Mouse (Mus musculus) 3134 (cell line): ENCODE measurements around the gene Rpgrip1l.
A peak's percentile ranks its signal among the peaks of the same experiment; 100 is the strongest.

Experiments
- DNase-seq: peaks from one replicate; pipeline ENCODE4 v3.0.0-alpha.2; 2011; ENCODE audit warnings: low spot score; ENCODE audit not compliant: insufficient read length; ENCODE audit errors: extremely low read depth

The Rpgrip1l gene

DNA sequence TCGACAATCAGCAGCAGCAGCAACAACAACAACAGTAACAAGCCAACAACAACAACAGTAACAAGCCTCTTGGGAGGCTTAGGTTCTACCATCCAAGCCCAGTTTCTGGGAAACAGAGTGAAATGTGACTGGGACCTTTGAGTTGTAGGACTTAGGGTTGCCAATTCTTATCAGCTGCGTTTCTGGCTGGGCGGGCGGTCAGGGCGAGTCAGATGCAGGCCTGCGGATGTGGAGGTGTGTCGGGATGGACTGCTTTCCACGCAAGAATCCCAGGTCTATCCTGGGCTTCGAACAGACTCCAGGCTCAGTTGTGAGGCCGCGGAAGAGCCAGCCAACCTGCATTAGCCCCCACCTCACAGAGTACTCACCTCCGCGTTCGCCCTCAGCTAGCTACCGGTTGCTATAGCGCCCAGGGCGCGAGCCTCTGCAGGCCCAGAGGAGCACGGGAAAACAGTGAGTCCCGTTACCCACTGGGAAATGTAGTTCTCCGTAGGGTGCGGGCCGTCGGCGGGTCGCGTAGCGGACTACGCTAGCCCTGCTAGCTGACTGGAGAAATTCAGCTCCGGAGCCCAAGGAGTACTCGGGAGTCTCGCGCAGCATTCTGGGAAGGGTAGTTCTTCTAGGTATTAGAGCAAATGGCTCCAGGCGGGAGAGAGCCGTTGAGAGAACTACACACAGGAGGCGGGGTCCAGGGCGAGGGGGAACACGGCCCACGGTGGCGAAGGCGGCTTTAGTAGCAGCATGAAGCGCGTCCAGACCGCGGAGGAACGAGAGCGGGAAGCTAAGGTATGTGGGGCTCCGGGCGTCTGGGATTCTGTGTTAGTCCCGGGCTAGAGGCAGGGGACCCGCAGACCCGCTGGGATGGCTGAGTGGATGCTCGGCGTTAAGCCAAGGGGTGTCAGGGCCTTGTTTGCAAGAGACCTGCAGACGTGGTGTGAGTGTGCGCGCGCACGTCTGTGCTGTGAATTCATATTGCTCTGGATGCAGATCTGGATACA lies at the start of gene Rpgrip1l, which contains the start of gene Fto:
Gene Rpgrip1l (minus strand): TSS at position 428 of the 998 bp plus-strand sequence.
Gene Fto (plus strand): TSS at position 691 of the 998 bp plus-strand sequence.
- DNase-seq, result peak; percentile 99

DNA sequence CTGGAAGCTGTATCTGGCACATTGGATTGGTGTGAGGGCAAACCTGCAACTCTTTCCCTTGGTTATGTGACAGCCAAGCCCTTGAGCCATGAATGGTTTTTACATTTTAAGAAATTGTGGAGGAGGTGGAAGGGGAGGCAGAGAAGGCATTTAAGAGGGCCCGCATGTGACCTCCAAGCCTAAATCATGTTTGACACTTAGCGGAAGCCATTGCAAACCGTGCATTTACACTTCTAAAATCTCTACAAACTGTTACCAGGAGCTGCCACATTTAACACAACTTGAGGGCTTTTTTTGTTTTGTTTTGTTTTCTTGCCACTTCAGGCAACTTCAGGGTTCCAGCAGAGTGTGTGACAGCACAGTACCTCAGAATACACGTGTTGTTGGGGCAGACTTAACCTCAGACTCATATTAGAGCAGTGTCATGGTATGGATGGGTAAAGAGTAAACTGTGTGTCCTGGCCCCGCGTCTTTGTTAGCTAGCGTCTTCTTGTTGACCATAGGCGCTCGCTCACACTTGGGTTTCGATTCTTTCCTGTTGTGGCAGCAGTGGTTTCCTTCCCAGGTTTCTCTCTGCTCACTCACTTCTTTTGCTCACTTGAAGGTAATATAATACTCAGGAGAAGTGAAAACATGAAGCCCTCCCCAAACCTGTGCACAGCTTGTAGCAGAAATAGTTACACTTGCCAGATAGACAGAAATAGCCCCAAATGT lies 47.7 kb upstream of the Rpgrip1l start:
- no peak for DNase-seq

DNA sequence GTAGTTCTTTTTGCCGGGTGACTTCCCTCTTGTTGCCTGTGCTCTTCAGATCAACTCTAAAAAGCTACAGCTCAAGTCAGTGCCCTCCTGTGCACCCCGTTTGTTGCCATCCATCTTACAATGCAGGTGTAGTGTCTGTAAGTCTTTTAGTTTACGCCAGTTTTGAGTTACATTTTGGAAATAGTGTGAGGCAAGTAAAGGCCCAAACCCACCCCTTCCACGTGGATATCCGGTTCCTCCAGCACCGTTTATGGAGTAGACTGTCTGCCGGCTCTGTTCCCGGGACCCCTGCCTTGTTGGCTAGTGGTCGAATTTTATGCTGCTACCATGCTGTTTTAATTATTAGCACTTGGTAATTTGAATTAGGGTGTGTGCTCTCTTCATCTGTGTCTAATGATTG lies 46.4 kb upstream of the Rpgrip1l start:
- no peak for DNase-seq

DNA sequence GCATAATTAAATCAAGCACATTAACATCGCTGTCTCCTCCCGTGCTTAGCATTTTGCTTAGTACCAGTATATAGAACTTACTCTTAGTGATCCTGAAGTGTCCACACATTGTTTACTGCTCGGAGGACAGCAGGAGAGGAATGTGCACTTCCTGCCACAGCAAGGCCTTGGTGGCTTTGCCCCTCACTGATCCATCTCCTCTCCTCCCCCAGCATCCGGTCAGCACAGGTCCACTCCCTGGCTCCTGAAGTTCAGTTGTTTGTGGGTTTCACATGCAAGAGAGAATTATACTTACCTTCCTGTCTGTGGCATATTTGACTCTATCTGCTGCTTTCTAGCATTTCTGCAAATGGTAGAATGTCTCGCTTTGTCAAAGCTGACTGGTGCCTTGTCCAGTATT lies 45.0 kb upstream of the Rpgrip1l start:
- DNase-seq, result no peak

DNA sequence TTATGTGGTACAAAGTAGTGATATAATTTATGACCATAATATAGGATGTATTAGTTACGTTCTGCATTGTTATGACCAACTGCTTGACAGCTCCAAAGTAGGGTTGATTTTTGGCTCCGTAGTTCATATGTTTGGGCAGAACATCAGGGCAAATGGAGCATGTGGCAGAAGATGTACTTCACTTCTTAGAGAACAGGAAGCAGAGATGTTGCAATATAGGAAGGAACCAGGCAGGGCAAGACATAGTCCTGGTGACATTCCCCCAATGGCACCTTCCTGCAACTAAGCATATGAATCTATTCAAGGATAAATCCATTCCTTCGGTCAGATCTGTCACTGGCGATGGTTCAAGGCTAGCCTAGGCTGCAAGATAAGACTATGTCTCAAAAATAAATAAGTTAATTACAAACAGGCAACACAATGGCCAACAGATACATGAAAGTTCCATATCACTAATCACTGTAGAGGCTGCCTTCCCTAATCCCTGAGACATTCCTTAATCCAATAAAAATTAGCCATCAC lies 44.5 kb upstream of the Rpgrip1l start:
- DNase-seq, result no peak

DNA sequence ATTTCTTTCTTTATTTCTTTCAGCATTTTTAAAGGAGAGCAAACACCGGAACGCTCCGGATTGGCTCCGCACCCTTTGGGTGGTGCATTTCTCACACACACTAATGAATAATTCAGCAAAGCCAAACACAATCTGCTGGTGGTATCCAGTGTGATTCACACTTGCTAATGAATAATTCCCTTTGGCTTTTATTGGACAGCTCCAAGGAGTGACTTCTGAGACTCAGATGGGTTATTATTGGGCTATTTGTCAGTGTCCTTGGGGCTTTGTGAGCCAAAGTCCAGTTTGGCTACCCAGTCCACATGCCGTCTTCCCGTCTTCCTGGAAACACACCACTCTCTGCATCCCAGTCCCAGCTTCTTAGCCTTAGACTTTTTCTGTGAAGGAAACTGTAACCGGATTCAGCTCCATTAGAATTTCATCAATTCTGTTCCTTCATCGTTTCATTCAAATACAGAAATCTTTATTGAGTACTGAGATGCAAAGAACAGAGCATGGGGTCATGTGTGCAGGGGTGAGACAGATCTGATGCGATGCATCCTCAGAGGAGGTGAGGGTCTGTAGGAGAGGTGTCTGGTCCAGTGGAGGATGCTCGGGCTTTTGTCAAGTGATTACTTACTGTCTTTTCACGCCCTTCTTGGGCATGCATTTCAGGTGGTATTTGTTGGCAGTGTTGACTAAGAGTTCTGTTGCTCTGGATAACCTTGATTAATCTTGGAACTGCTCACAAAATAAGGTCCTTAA lies 43.1 kb upstream of the Rpgrip1l start:
- no peak for DNase-seq

DNA sequence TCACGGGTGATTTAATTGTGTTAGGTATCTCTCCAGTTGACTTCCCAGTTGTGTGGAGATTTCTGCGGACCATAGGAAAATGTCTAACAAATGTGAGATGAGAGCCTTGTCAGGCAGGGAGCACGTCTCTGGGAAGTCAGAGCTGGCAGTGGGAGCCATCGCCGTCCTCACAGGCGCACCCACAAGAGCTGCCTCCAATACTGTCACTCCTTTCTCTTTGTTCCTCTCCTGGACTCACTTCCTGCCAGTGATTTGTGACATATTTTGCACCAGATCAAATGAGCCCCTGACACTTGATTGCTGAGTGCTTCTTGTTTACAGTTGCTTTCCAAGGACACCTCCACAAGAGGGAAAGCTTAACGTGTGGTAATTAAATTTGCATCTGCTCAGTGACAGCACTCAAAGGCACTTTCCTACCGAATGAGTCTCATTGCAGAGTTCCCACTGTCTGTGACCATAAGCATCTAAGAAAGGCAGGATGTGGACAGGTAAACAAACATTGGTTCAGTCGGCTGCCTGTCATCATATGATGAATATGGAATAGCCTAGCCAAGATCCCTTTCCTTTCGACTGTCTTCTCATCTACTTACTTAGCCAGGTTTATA lies 42.3 kb upstream of the Rpgrip1l start:
- DNase-seq, result no peak

DNA sequence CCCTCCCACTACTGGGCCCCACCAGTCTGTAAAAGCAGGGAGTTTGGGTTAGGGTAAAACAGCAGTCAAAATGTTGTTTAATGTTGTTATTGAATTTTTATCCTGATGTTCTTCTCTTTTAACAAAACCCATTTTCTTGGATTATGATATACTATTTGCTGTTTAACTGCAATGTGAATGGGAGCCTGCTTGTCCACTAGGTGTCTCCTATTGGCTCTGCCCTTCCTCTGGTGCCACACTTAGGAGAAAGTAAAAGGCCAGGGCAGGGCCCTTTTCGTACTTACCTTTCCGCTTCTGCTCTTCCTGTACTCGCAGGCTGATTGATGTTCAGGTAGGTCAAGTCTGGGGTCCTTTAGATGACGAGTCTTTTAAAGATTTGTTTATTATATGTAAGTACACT lies 40.8 kb upstream of the Rpgrip1l start:
- DNase-seq, result no peak

DNA sequence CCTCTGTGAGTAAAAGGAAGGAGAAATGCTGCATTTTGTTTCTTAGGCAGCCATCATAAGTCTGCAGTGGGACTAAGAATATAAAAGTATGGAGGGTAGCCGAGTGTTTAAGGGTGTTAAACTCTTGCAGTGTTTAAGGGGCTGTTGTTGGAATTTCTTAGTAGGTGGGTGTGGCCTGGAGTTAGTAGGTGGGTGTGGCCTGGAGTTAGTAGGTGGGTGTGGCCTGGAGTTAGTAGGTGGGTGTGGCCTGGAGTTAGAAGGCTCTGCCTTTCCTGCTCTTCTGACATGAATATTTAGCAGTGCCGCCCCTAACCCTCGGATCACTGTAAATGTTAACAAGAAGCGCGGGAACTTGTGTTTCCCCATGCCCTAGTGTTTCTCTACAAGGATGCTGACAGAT lies 40.0 kb upstream of the Rpgrip1l start:
- no peak for DNase-seq

DNA sequence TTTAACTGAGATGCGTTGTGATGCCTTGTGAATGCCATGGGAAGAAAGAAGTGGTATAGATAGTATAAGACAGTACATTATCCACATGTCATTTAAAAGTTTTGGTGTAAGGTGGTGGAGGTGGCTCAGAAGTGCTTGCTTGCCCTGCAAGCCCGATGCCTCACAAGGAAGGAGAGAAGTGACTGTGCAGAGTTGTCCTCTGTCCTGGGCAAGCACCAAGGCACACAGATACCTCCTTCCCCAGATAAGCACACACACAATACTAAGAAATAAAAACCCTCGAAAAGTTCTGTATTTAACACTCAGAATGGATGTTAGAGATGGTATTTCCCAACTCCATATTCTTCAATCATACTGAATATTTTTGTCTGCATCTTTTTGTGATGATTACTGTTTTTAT lies 39.5 kb upstream of the Rpgrip1l start:
- no peak for DNase-seq

DNA sequence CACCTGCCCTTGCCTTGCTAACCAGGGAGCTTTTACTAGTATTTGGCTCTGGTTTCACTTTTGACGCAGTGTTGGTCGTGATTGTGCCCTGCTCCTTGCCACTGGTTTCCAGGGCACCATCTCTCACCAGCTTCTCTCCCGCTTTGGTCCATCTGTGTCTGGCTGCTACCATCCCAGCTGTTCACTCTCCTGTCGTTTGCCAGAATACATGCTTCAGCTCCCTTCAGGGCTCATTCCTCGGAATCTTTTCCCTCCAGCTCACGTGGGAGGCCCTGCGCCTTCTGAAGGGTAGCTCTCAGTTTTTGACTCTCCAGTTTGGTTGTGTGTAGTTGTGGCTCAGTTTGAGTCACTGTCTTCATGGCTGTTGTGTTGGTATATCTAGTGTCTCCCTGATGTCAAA lies 37.6 kb upstream of the Rpgrip1l start:
- DNase-seq, result no peak

DNA sequence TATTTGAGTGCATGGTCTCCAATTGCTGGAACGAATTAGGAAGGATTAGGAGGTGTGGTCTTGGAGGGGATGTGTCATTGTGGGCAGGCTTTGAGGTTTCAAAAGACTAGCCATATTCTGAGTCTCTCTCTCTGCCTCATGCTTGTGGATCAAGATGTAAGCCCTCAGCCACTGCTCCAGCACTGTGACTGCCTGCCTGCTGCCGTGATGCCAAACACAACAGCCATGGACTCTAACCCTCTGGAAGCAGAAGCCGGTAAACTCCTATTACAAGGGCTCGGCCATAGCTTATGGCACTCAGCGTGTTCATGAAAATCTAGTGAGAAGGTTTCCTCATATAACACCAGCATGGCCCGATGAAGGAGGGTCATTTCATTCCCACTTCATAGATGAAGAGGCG lies 36.8 kb upstream of the Rpgrip1l start:
- no peak for DNase-seq

DNA sequence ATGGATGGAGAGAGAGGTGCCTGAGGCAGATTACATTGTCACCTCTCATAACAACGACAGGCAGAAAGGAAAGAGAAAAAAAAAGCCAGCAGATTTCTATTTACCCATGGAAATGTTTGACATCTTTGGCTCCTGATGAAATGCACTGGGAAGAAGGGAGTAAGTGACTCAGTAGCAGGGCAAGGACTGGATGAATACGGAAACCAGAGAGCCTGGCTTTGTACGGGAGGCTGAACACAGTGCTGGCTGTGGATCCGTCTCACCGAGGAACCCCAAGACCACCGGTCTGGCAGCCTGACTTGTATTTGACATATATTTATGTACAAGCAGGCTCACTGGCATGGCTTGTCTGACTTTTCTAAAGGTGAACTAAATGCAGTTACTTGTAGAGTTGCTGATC lies 34.5 kb upstream of the Rpgrip1l start:
- no peak for DNase-seq

DNA sequence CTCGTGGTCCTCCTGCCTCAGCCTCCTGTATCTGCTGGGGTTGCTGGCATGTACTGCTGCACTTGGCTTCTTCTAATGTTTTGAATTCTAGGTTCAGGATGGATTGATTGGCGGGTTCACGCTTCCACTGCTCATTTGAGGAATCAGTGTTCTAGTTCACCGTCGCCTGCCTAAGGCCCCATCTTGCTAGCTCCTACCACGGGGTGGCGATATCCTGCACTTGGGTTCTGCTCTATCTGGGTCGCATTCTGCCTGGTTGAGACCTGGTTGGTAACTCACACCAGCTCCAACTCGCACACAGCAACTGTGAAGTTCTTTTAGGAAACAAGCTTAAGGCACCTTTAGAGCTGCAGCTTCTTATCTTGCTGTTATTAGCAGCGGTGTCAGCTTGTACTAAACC lies 34.1 kb upstream of the Rpgrip1l start:
- DNase-seq, result no peak

DNA sequence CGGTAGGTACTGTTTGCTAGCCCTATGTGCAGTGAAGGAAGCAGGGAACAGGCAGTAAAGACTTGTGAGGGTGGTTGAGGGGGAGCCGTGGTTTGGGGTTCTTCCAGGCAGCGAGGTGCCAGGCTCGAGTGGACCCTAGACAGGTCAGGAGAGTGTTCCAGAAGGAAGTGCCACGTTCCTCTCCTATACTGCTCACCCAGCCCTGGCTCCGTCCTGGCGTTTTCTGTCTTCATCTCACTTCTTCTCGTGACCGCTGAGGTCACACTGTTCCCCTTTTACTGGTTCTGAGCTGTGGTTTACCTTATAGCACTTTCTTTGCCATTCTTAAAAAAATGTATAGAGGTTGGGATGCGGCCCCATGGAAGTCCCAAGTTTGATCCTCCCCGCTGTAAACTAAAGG lies 31.6 kb upstream of the Rpgrip1l start:
- DNase-seq, result no peak

DNA sequence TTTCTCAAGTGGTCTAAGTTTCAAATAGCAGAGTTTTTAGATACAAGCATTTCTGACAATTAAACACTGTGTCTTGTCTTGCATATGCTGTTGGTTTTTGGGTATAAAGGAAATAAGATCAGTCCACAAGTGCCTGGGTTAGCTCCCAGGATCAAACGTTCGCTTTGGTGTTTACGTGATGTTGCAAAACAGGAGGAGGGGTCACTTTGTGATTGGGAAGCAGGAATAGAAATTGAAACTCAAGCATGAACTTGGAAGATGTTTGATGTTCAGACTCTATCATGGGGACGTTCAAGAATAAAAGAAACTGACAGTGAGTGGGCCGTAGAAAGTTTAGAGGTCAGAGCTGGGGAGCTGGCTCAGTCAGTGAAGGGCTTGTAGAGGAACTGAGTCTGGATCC lies 29.7 kb upstream of the Rpgrip1l start:
- no peak for DNase-seq

DNA sequence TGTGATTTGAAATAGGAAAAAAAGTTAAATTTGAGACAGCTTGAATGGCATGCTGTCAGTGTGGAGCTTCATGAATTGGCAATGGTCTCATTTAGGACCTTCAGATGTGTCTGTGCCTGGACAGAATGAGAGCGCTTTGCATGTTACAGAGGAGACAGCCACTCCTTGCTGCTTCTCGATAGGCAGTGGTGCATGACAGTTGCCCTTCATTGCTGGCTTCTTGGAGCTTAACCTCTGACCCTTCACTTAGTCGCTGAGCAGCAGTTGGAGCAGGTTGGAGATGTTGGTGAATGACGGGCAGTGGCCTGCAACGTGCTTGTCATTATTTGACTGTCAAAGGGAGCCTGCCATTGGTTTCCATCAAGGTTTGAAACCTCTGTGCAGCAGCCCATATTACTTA lies 29.1 kb upstream of the Rpgrip1l start:
- no peak for DNase-seq

DNA sequence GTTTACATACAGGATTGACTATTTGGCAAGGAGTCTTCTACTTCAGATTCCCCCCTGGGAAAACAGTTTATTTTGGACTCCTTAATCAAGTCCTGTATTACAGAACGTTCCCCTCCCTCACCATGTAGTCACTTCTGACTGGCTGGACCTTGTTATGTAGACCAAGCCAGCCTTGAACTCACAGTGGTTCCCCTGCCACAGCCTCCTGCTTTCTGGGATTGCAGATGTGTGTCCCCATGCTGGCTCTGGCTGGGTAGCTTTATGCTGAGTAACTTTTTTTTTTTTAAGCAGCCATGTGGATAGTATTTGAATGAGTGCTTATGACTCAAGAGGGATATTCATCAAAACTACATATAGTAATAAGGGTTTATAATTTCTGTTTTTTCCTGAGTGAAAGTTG lies 27.7 kb upstream of the Rpgrip1l start:
- DNase-seq, result no peak

DNA sequence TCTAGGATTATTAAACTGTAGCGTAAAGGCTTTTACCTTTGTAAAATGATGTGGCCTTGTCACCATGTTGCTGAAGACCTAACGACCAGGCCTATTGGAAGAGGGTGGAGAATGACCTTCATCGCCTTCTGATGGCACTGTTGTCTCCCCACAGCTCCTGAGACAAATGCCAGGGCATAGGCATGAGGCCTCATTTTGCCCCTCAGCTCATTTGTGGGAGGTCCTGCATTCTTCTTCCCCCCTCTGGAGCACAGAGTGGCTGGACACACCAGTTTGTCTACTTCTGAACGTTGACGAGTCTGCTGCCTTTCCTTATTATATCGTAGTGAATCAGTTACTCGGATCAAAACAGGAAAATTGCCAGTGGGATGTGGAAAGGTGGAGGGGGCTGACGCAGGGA lies 26.6 kb upstream of the Rpgrip1l start:
- no peak for DNase-seq

DNA sequence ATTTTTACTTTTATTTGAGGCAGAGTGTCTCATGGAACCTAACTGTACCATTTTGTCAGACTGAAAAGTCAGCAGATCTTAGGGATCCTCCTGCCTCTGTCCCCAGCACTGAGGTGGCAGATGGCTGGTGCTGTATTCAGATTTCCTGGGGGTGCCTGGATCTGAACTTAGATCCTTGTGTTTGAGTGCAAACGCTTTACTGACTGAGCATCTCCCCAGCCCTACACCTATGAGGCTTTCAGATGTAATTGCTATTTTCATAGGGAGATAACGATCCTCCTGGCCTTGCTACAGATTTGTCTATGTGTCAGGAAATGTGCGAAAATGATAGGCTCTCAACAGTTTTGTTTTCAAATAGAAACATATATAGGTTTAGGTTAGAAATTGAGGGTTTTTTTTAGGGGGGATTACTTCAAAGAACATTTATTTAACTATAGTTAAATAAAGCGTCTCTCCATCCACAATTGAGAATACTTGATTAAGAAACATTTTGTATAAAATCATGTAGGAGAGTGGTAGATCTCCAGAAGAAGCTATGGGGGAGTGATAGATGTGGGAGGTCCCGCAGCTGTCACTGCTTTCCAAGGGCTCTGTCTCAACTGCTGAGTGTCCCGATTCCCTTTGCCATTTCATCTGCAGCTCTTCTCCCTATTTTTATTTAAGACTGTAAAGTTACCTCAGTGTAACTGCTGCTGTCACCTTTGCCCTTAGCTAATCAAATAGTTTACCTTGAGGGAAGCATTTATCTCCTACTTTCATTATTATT lies 25.5 kb upstream of the Rpgrip1l start:
- DNase-seq, result no peak
